Mouse (Mus musculus): ENCODE data around the gene Ass1.

The Ass1 gene

DNA sequence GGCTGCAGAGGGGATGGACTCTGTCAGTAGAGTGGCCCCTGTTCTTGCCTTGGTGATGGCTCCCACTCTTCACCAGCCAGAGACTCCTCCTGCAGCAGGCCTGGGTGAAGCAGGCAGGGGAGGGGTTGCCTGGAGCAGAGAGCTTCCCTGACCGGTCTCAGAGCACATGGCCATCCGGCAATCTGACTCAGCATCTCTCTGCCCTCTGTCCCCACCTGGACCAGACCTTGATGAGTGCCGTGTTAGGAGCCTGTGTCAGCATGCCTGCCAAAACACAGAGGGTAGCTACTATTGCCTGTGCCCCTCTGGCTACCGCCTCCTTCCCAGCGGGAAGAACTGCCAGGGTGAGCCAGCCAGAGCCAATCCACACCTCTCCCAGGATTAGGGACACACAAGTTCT, 11.5 kb upstream of the Ass1 start:
- DNase-seq (ENCODE audit: low read depth, low spot score), result no peak

DNA sequence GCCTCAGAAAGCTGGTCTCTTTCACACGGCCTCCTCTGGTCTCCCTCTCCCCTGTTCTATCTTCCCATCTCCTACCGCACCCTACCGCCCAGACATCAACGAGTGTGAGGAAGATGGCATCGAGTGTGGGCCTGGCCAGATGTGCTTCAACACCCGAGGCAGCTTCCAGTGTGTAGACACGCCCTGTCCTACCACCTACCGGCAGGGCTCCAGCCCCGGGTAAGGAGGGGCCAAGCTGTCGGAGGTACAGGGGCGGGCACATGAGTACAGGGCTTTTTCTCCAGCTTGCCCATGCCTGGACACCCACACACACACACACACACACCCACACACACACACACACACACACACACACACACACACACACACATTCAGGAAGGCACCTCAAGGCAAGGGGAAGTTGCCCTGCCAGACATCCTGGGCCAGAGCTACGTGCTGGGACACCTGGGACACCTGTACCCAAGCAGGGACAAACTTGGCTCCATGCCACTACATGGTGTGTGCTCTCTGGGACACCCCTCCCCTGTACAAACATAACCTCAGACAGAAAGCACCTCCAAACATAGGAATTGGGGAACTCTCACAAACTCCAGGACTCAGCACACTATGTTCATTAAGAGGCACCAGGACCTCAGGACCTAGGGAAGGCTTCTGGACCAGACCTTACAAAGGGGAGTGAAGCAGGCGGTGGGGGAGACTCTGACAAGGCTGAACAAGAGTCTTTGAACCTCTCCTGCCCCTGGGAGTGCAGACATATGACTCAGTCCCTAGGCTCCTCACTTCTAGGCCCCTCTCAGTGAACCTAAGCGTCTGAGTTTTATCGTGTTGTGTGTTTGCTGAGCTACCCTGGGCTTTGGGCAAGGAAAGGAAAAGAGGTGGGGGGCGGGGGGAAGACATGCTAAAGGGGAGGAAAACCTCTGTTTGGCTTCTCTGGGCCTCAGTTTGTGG, 10.7 kb upstream of the Ass1 start:
- no peak for DNase-seq (ENCODE audit: low read depth, low spot score)

DNA sequence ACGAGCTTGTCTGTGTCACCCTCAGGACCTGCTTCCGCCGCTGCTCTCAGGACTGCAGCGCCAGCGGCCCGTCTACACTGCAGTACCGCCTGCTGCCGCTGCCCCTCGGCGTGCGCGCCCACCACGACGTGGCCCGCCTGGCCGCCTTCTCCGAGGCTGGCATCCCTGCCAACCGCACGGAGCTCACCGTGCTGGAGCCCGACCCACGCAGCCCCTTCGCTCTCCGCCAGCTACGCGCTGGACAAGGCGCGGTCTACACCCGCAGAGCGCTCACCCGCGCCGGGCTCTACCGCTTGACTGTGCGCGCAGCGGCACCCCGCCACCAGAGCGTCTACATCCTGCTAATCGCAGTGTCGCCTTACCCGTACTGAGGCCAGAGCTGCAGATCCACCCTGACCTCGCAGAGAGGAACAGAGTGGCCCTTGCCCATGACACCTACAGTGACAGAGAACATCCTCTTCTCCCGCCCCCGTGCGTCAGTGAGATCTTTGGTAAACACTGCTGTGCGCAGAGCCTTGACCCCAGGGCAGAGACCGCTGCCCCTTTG, 9.9 kb upstream of the Ass1 start:
- peak; percentile 60 for DNase-seq (ENCODE audit: low read depth, low spot score)

DNA sequence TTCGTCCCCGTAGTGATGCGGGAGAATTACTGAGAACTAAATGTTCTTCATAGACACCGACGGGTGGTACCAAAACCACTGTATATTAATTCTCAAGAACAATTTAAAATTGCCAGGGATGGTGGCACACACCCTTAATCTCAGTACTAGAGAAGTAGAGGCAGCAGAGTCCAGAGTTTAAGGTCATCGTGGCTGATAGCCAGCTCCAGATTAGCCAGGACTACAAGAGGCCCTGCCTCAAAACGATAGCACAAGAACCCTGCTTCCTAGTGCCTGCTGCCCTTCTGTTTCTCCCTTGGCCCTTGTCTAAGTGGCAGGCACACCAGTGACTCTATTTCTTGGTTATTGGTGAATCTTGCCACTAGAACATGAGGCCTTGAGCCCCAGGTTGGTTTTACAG, 9.1 kb upstream of the Ass1 start:
- no peak for DNase-seq (ENCODE audit: low read depth, low spot score)

DNA sequence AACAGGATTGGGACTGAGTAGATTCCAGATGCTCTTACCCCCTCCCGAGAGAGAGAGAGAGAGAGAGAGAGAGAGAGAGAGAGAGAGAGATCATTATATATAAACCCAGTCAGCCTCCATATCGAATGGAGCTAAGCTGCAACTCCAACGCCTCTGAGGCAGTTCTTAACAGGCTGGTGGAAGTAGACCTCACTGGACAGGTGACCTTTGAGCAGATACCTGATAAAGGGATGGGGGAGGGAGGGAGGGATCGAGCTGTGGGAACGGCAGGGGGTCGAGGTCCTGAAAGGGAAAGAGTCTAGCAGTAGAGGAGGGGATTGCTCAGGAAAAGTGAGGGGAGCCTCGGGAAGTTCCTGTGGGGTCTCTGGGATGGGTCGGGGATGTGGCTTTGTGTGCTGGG, 8.0 kb upstream of the Ass1 start:
- no peak for DNase-seq (ENCODE audit: low read depth, low spot score)

DNA sequence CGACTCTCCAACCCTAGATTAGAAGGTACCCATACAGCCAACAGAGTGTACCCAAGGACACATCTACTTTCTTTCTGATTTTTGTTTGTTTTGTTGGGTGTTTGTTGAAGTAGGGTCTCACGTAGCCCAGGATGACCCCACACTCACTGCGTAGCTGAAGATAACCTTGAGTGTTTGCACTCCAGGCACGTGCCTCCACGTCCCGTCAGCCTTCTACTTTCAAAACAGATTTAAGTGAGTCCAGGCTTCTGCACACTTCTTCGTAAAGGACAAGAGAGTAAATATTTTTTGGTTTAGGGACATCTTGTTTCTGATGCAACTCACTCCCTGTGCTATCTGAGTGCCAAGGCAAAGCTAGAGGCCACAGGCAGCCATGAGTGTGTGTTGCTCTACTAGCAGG, 6.8 kb upstream of the Ass1 start:
- no peak for DNase-seq (ENCODE audit: low read depth, low spot score)

DNA sequence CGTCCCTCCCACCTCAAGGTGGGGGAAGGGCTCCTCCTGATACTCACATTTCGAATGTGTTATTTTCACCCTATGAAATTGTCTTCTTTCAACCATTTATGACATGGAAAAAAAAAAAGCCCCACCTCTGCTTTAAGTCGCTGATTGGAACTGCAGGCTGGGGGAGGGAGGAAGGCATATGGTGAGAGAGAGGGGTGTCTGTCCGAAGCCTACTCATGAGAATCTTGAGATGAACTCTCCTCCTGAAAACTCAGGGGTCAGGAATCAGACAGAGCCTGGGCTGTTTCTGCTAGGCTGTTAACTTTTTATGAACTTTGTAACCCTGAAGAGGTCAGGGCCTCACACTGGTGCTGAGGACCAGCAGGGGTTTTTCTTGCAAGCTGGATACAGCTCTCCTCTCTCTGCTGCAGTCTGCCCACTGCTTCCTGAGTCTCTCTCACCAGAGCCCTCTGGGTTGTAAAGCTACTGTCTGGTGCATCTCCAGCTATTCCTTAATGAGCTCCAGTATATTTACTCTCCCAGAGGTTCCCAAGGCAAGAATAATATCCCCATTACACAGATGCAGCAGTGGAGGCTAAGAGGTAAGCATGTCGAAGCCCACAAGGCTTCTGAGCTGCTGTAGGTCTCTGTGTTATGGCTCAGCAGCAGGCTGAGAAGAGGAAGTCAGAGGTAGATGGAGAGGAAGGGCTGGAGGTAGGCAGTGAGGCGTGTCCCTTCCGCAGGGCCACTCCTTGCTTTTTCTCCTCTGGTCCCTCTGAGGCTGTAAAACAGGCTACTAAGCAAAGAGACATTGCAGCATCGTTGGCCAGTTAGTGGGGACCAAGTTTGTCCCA, 6.1 kb upstream of the Ass1 start:
- DNase-seq (ENCODE audit: low read depth, low spot score), result no peak

DNA sequence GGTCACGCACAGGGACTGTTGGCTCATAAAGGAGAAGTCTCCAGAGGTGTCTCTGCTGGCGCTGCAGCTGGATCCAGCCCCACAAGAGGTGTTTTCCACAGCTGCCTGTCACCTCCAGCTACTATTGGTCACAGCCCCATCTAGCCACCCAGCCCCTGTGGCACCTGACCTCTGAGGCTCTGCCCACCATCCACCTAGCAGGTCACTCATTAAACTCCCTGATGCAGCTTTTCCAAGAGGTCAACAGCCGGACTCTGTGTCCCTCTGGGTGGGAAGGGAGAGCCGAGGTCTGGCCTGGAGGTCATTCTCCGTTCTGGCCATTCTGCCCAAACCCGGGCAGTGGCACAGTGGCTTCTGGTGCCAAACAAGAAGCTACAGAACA, 5.5 kb upstream of the Ass1 start:
- no peak for DNase-seq (ENCODE audit: low read depth, low spot score)

DNA sequence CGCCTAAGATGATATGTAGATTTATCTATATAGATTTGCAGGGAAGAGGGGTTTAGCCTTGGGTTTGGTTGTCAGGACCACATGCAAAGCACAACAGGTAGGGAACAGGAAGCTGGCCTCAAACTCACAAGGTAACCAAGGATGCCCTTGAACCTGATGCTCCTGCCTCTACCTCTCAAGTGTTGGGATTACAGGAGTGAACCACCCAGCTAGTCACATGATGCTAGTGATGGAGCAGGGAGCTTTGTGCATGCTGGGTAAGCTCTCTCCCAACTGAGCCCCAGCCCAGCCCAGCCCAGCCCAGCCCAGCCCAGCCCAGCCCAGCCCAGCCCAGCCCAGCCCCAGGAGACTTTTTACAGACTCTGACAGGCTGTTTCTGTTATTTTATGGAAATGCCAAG, 2.5 kb upstream of the Ass1 start:
- DNase-seq (ENCODE audit: low read depth, low spot score), result peak; percentile 73

DNA sequence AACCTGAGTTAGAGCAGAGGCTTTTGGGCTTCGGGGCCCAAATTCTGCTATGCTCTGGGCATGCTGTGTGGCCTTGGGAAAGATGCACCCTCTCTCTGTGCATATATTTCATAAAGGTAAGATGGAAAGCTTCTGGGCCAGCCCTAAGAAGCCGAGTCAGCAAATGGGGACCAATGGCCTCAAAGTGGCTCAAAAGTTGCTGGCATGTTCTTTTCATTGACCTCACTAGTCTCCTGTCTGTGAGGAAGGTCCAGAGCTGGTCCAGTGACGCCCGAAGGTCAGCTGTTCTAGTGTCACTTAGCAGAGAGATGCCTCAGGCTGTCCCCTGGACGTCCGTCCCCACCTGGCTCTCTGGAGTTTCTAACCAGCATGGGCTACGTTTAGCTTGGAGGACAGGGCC, 1.1 kb upstream of the Ass1 start:
- no peak for DNase-seq (ENCODE audit: low read depth, low spot score)

DNA sequence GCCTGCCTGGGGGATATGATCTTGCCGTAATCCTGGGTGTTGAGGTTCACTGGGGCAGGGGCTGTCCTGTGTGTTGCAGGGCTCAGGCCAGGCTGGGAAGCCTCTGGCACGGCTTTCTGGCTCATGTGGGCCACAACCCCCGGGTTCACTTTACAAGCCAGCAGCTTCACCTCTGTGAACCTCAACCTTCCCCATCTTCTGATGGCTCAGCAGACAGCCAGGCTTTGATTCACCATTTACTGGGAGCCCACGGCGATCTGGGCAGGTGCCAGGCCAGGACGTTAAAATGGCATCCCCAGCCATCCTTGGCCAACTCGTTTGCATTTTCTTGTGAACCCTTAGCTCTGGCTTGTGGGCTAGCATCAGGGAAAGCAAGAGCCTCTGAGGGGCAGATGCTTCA, 527 bp upstream of the Ass1 start:
- DNase-seq (ENCODE audit: low read depth, low spot score), result no peak

DNA sequence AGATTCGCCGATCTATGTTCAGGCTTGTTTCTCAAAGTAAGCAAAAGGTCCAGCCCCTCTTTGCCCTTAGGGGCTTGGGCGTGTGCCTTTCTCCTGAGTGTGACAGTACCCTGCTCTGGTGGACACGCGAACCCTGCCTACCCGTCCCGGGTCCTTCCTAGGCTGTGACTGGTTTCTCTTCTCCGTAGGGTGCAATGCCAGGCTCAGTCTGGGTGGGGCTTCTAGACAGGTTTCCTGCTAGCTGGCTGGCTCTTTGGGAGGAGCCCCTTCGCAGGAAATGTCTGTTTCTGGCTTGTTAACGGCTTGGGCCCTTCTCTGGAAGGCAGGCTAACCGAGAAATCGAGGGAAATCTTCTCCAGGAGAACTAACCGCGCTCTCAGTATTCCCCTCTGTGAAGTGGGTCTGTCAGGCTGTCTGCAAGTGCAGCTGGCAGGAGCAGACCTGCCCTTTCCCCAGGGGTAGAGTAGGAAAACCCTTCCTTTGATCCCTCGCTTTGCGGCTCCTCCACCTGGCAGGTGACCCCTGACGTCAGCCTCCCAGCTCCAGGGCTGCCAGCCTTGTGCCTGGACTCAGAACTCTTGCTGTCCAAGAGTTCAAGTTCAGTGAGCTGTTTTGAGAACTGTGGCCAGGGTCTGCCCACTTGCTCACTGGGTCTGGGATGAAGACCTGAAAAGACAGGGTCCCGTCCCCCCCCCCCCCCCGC, 827 bp downstream of the Ass1 start:
- DNase-seq (ENCODE audit: low read depth, low spot score), result peak; percentile 46

DNA sequence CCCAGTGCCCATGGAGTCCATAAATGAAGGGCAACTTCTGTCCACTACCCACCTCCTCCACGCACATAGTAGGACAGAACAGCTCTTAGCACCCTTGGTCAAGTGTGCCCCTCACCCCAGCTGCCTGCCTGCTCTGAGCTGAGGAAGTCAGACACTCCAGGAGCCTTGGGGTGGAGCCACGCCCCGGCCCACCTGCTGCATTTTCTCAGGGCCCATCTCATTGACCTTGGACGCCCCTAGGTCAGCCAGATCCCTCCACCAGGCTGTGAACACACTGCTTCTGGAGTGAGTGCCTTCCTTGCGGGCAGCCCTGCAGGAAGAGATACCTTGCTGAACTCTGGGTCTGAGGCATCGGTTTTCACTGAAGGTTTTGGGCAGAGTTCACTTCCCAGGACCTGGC, 1.6 kb downstream of the Ass1 start:
- peak; percentile 65 for DNase-seq (ENCODE audit: low read depth, low spot score)

DNA sequence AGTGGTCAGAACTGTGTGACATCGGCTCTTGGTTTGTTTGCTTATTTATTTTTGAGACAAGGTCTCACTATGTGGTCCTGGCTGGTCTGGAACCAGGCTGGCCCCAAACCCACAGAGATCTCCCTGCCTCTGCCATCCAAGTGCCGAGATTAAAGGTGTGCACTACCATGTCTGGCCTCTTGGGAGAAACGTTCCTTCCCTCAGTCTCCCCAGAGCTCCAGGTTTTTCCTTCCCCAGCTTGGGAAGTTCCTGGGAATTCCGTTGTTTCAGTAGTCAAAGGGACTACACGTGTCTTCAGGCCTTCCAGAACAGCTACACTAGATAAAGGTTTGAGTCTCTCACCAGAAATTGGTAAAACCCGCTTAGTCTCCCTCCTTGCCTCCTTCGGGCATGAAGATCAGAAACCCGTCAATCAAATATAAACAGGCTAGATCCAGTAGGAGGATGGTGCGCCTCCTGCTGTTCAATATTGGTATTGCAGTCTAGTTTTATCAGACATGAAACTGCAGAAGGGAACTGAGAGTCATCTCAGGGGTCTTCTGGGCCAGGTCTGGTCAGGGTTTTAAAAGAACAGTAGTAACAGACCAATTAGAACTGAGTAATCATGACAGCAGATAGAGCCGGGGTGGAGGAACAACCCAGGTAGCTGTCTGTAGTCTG, 2.5 kb downstream of the Ass1 start:
- peak; percentile 77 for DNase-seq (ENCODE audit: low read depth, low spot score)

DNA sequence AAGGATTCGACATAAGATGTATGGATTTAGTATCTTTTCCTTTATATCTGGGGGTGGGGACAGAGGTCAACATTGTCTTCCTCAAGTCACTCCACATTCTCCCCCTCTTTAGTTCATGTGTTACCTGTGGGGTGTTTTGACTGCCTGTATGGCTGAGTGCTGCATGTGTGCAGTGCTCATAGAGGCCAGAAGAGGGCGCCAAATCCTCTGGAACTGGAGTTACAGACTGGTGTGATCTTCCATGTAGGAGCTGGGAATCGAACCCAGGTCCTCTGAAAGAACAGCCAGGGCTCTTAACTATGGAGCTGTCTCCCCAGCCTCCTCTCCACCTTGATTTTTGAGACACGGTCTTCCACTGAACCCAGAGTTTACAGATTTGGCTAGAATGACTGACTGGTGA, 3.9 kb downstream of the Ass1 start:
- DNase-seq (ENCODE audit: low read depth, low spot score), result peak; percentile 73

DNA sequence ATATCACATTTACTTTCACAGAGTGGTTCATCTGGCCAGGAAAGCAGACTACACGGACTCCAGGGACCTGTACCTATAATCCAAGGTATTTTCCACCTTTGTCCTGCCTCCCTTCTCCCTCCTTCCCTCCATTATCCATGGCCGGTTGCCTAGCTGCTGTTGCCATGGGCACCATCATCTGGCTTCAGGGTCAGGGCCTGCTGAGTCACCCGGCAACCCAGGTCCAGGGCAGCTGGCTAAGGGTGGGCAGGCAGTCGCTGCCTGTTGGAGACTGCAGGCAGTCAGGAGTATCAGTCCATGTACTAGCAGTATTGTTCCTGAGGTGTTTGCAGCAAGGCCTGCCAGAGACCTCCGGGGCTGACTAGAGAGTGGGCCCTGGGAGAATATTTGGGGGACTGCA, 4.7 kb downstream of the Ass1 start:
- no peak for DNase-seq (ENCODE audit: low read depth, low spot score)

DNA sequence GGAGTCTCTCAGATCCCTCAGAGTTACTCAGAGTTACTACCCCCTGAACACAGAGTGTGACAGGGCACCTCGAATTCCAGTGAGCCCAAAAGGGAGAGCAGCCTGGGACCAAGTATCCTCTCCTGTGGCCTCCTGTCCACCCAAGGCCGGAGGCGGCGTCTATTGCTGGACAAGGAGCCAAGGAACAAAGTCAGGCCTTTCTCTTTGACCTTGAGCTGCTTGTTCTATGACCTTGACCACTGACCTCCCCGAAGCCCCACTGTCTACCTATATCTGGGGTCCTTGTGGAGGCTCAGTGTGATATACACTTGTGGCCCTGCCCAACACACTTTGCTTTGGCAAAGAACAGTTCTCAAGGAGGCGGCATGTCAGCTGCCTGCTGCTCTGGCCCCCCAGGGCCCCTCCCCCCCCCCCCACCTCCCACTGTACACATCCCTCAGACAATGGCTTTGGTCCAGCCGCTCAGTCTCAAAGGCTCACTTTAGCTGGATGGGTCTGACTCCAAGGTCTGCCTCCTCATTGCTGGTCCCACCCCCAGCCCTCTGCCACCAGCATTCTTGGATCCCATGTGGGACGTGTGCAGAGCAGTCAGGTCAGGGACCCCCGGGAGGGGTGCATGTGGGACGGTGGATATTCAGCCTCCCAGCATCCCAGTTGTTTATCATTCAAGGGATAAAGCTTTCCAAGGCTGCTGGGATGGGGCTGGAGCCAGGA, 6.3 kb downstream of the Ass1 start:
- no peak for DNase-seq (ENCODE audit: low read depth, low spot score)

DNA sequence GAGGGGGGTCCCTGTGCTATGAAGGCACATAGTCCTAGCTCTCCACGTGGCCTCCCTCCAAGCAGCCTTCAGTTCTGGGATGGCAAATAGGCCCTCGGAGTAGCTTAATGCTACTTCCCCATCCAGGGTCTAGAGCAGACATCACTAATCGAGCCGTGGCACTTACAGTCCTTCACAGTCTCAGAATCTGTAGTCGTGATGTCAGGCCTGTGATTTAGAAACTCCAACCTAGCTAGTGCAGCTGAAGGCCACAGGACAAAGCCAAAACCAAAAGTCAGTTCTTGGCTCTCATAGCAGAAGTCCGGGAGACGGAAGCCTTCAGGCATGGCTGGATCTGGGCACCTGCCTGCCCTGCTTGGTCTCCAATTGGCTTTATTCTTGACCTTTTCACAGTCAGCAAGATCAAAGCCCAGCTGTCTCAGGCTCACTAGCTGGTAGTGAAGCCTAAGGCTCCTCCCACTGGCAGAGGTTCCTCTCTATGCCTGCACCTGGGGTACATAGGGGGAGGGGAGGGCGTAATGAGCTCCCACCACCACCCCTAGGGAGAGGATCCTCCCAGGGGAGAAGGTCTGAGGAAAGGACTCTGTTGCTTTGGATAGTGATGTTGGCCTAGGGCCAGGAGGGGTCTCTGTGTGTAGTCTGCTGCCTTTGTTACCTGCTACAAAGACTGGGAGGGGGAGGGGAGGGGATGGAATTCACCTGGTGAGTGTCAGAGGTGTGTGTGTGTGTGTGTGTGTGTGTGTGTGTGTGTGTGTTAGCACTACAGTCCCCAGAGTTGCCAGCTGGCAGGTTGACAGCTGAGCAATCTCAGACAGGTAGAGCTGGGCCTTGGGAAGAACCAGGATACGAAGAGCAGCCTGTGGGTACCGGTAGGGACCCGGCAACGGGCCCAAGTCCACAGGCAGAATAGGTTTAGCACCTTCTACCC, 7.5 kb downstream of the Ass1 start:
- no peak for DNase-seq (ENCODE audit: low read depth, low spot score)

DNA sequence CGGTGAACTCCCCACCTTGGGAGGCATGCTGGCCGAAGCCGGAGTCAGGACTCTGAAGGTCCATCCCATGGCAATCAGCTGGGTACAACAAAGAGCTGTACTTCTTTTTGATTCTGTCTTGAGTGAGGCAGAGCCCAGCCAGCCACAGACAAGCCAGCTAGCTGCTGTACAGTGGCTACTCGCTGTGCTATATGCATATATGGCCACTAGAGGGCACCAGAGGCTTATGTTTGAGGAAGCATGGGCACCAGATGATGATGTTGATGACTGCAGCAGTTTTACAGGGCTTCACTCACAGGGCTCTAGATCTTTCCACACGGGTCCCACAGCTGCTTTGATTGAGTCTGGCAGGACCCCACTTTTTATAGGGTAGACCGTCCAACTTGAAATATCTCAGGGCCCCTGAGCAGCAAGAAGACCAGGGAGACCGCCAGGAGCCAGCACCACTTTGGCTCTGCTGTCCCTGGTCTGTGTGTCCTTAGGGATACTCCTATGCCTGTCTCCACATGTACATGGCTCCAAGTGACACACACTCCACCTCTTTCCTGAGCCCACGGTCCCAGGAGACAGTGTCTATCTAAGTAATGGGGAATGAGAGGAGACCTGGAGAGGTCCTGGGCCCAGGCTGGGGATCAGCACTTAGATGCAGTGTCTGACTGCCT, 13.0 kb downstream of the Ass1 start:
- DNase-seq (ENCODE audit: low read depth, low spot score), result peak; percentile 86

Data from ES-CJ7 (cell line).